Mouse (Mus musculus): Measurements from ENCODE around the gene Tspan31. TPM values are rescaled to one million over a fixed set of nuclear protein-coding genes. Genes with fewer than 3 reads are reported as not detected.

Tspan31 gene
- polyA plus RNA-seq, 1 experiment from 2014 or later: 92.4 TPM

DNA sequence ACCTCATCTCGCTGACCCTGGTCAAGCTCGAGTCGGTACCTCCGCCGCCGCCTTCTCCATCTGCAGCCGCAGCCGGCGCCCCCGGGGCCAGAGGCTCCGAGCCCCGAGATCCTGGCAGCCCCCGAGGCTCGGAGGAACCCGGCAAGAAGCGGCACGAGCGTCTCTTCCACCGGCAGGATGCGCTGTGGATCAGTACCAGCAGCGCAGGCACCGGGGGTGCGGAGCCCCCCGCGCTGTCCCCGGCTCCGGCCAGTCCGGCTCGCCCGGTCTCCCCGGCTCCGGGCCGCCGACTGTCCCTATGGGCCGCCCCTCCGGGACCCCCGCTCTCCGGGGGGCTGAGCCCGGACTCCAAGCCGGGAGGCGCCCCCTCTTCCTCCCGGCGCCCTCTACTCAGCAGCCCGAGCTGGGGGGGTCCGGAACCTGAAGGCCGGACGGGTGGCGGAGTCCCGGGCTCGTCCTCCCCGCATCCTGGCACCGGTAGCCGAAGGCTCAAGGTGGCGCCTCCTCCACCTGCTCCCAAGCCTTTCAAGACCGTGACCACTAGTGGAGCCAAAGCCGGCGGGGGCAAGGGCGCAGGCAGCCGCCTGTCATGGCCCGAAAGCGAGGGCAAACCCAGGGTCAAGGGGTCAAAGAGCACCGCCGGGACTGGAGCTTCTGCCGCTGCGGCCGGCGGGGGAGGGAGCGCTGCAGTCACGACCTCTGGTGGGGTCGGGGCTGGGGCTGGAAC is 9.8 kb upstream of the Tspan31 start:
- Histone ChIP-seq H3K9me3 (ENCODE audit: control insufficient read depth, low read length) (no peaks in the 10 kb centered on the region), H3K9ac (ENCODE audit: low read length) (peak overlapping the region; percentile 33), H3K4me1 (replicated peaks; ENCODE audit: control insufficient read depth, insufficient read depth, low read length) (peaks cover 27% of the 10 kb centered on the region), H3K36me3 (ENCODE audit: control insufficient read depth, insufficient read depth, low read length) (no peaks in the 10 kb centered on the region), H3K4me3 (ENCODE audit: low read depth, low read length) (peak overlapping the region; percentile 42), H3K27me3 (replicated peaks; ENCODE audit: control insufficient read depth, insufficient read depth, low read length) (peaks cover 89% of the 10 kb centered on the region), H3K4me2 (ENCODE audit: low read length) (peak overlapping the region; percentile 92), H3K27ac (ENCODE audit: low read depth) (no peak overlapping the region)
- 3% methylated on average over 63 of the region's 70 CpGs for WGBS
- no peak; the same call in 1 of the 2 replicates for ATAC-seq (replicated peaks; ENCODE audit: low FRiP score, low TSS enrichment, low read depth)
- peak; percentile 68 for DNase-seq (ENCODE audit: low spot score)

DNA sequence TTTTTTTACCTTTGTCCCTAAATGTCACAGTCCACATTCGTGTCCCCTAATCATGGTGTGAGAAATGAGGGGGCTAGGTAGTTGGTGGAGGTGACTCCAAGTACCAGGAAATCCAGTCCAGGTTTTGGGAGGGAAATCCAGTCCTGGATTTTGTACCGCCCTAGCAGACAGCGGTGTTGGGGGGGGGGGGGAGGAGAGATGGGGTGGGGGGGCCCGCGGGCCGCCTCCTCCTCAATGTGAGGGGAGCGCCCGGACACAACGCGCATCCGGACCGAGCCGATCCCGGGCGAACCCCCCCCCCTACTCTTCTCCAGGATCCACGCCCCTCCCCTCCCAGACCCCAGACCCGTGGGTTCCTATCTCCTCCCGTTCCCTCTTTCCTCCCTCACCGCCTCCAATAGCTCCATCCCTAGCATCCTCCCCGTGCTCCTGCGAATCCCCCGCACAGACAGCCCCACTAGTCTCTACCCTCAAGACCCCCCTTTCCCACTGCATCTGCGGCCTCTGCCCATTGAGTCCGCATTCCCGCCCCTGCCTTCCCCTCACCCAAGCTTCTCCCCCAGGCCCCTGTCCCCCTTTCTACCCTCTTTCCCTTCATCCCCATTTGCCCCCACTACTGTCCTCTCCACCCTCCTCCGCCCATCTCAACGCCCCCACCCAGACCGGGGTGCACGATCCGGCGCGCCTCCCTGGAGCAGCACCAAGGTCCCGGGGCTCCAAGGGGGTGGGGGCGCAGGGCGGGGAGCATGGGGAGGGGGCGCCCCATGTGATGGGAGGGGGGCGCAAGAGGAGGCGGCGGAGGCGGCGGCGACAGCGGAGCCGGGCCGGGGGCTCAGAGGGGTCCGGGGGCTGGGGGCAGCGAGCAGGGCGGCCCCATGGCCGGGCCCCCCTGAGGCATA is 8.9 kb upstream of the Tspan31 start:
- Histone ChIP-seq H3K4me2 (ENCODE audit: low read length) (peak overlapping the region; percentile 92), H3K27me3 (replicated peaks; ENCODE audit: control insufficient read depth, insufficient read depth, low read length) (peaks cover 87% of the 10 kb centered on the region), H3K27ac (ENCODE audit: low read depth) (no peak overlapping the region), H3K4me1 (replicated peaks; ENCODE audit: control insufficient read depth, insufficient read depth, low read length) (peaks cover 27% of the 10 kb centered on the region), H3K4me3 (ENCODE audit: low read depth, low read length) (peak overlapping the region; percentile 42), H3K36me3 (ENCODE audit: control insufficient read depth, insufficient read depth, low read length) (no peaks in the 10 kb centered on the region), H3K9me3 (ENCODE audit: control insufficient read depth, low read length) (no peaks in the 10 kb centered on the region), H3K9ac (ENCODE audit: low read length) (peak overlapping the region; percentile 33)
- under 1% methylated on average over 42 of the region's 49 CpGs for WGBS
- ATAC-seq (replicated peaks; ENCODE audit: low FRiP score, low TSS enrichment, low read depth) (peak; percentile 36; the same call in 1 of the 2 replicates), DNase-seq (ENCODE audit: low spot score) (peak; percentile 80)

DNA sequence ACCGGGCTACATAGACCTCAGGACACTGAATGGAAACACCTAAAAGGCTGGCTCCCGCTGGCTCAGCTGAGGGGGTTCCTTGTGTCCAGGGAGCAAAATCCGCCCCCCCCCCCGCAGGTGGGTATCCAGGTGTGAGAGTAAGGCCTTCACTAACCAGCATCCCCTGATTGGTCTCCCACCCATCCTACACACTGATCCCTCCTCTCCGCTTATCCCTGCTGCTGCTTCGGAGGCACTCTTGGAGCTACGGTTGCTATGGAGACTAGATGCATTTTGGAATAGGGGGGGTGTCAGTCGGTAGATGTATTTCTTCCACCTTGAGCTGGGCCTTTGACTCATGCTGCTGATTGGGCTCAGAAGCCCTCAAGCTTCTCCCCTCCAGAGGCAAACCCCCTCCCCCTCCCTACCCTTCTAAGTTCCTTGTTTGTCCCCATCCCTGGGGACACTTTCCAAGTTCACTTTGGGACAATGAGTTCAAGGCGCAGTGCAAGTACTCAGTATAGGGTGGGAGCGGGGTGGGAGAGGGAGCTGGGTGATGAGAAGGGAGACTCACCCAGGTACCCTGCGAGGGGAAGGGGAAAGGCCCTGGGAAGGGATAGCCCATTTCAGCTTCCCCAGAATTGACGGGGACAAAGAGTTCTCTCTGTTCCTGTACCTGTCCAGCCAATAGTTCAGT is 8.1 kb upstream of the Tspan31 start:
- WGBS: 5% methylated on average over 12 of the region's 12 CpGs
- ATAC-seq (replicated peaks; ENCODE audit: low FRiP score, low TSS enrichment, low read depth) (no peak), DNase-seq (ENCODE audit: low spot score) (no peak)
- Histone ChIP-seq H3K4me2 (ENCODE audit: low read length) (peak overlapping the region; percentile 92), H3K27ac (ENCODE audit: low read depth) (no peak overlapping the region), H3K4me3 (ENCODE audit: low read depth, low read length) (peak overlapping the region; percentile 42; the same call in 1 of the 2 replicates), H3K9ac (ENCODE audit: low read length) (no peak overlapping the region), H3K27me3 (replicated peaks; ENCODE audit: control insufficient read depth, insufficient read depth, low read length) (peaks cover 79% of the 10 kb centered on the region), H3K36me3 (ENCODE audit: control insufficient read depth, insufficient read depth, low read length) (no peaks in the 10 kb centered on the region), H3K9me3 (ENCODE audit: control insufficient read depth, low read length) (no peaks in the 10 kb centered on the region), H3K4me1 (replicated peaks; ENCODE audit: control insufficient read depth, insufficient read depth, low read length) (peaks cover 27% of the 10 kb centered on the region)

DNA sequence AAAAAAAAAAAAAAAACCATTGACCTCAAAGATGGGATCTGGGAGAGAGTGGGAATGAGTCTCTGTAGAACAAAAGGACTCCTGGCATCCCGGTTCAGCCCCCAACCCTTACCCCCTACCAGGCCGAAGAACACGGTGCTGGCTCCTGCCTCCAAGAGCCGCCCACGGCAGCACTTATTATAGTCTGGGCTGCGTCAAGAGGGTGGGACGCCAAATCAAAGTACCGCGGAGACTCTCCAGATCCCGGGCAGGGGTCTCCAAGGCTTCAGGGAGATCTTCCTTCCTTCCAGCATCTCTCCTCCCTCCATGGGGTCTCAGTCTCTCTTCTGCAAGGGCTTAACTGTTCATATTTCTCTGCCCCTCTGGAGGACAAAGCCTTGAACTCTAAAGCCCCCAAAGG is 7.5 kb upstream of the Tspan31 start:
- Histone ChIP-seq H3K4me3 (ENCODE audit: low read depth, low read length) (no peak overlapping the region), H3K36me3 (ENCODE audit: control insufficient read depth, insufficient read depth, low read length) (no peaks in the 10 kb centered on the region), H3K27ac (ENCODE audit: low read depth) (no peak overlapping the region), H3K9me3 (ENCODE audit: control insufficient read depth, low read length) (no peaks in the 10 kb centered on the region), H3K4me2 (ENCODE audit: low read length) (no peak overlapping the region), H3K4me1 (replicated peaks; ENCODE audit: control insufficient read depth, insufficient read depth, low read length) (peaks cover 27% of the 10 kb centered on the region), H3K27me3 (replicated peaks; ENCODE audit: control insufficient read depth, insufficient read depth, low read length) (peaks cover 73% of the 10 kb centered on the region), H3K9ac (ENCODE audit: low read length) (no peak overlapping the region)
- DNase-seq (ENCODE audit: low spot score) (no peak), ATAC-seq (replicated peaks; ENCODE audit: low FRiP score, low TSS enrichment, low read depth) (no peak)
- 0% methylated on average over 10 of the region's 10 CpGs for WGBS

DNA sequence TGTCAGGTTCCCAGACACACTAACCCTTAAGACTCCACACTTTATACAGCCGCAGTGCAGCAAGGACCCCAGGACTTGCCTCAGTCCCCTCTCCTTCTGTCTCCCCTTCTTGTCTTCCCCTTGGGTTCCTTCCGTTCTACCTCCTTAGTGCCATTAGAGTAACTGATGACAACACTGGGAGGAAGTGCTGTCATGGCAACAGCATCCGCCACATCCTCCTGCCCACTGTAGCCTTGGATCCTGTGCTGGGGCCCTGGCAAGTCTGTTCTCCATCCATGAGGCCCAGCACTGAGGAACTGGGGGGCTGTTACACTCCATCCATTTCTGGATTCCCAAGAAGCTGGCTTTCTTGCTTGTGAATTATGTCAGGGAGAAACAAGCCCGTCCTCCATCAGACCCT is 6.0 kb upstream of the Tspan31 start:
- H3K4me1 ChIP-seq (replicated peaks; ENCODE audit: control insufficient read depth, insufficient read depth, low read length): peaks cover 19% of the 10 kb centered on the region
- H3K4me3 ChIP-seq (ENCODE audit: low read depth, low read length): no peak overlapping the region
- peaks cover 58% of the 10 kb centered on the region for H3K27me3 ChIP-seq (replicated peaks; ENCODE audit: control insufficient read depth, insufficient read depth, low read length)
- no peaks in the 10 kb centered on the region for H3K36me3 ChIP-seq (ENCODE audit: control insufficient read depth, insufficient read depth, low read length)
- no peak overlapping the region for H3K27ac ChIP-seq (ENCODE audit: low read depth)
- DNase-seq (ENCODE audit: low spot score): no peak
- no peak overlapping the region for H3K9ac ChIP-seq (ENCODE audit: low read length)
- ATAC-seq (replicated peaks; ENCODE audit: low FRiP score, low TSS enrichment, low read depth): no peak
- no peaks in the 10 kb centered on the region for H3K9me3 ChIP-seq (ENCODE audit: control insufficient read depth, low read length)
- H3K4me2 ChIP-seq (ENCODE audit: low read length): no peak overlapping the region
- 33% methylated on average over 4 of the region's 4 CpGs for WGBS

DNA sequence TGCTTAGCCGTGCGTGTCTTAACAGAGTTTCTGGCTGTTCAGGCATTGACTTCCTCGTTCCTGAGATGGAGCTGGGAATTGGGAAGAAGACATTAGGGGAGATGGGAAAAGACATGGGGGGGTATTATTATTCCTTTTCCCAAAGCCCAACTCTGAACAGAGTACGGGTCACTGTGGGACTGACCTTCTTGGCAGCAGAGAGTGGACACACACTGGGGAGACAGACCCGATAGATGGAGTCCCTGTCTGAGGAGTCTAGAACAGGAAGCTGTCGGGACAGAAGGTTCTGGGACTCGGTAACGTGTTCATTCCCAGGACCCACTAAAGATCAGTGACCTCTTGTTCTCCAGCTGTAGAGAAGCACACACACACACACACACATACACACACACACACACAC is 5.6 kb upstream of the Tspan31 start:
- DNase-seq (ENCODE audit: low spot score) (no peak), ATAC-seq (replicated peaks; ENCODE audit: low FRiP score, low TSS enrichment, low read depth) (no peak)
- no peak overlapping the region for H3K27ac ChIP-seq (ENCODE audit: low read depth)
- 73% methylated on average over 8 of the region's 8 CpGs for WGBS
- H3K36me3 ChIP-seq (ENCODE audit: control insufficient read depth, insufficient read depth, low read length): no peaks in the 10 kb centered on the region
- peaks cover 54% of the 10 kb centered on the region for H3K27me3 ChIP-seq (replicated peaks; ENCODE audit: control insufficient read depth, insufficient read depth, low read length)
- no peak overlapping the region for H3K4me2 ChIP-seq (ENCODE audit: low read length)
- H3K9ac ChIP-seq (ENCODE audit: low read length): no peak overlapping the region
- H3K4me3 ChIP-seq (ENCODE audit: low read depth, low read length): no peak overlapping the region
- no peaks in the 10 kb centered on the region for H3K9me3 ChIP-seq (ENCODE audit: control insufficient read depth, low read length)
- peaks cover 17% of the 10 kb centered on the region for H3K4me1 ChIP-seq (replicated peaks; ENCODE audit: control insufficient read depth, insufficient read depth, low read length)

DNA sequence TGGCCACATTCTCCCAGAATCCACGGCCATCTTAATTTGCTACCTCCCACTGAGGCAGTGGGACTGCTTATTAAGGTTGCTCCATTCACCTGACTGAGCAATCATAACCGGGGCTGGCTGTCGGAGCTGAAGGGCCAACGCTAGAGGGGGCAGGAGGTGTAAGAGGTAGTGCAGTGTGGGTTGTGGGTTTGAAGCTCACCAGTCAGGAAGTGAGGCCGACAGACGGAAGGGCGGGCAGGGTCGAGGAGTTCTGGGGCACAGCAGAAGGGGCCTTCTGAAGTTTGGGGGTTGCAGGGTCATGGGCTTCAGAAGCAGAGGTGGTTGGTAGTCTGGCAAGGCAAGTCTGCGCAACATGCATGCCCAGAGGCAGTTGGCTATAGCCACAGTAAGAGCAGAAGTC is 5.0 kb upstream of the Tspan31 start, which contains the start of gene Agap2:
Gene Agap2, plus strand, starts transcription at position 205 of the 400 bp plus-strand sequence.
- H3K9me3 ChIP-seq (ENCODE audit: control insufficient read depth, low read length): no peaks in the 10 kb centered on the region

DNA sequence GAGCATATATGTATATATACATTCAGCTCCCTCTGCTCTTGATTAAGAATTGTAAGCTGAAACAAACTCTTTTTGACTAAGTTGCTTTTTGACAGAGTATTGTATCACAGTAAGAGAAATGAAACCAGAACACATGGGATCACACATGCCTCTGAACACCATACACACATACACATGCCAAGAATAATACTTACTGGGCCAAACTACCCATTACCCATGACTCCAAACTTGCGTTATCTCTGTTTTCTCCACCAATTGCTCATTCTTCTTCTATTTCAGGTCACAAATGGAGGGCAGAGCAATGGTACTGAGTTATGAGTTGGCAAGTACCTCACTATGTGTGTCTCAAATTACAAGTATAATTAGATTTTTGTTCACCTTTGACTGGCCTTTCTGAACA is 3.9 kb upstream of the Tspan31 start:
- Histone ChIP-seq H3K9me3 (ENCODE audit: control insufficient read depth, low read length) (no peaks in the 10 kb centered on the region), H3K27me3 (replicated peaks; ENCODE audit: control insufficient read depth, insufficient read depth, low read length) (peaks cover 37% of the 10 kb centered on the region), H3K9ac (ENCODE audit: low read length) (no peak overlapping the region), H3K27ac (ENCODE audit: low read depth) (no peak overlapping the region), H3K4me1 (replicated peaks; ENCODE audit: control insufficient read depth, insufficient read depth, low read length) (peaks cover 13% of the 10 kb centered on the region), H3K4me3 (ENCODE audit: low read depth, low read length) (no peak overlapping the region), H3K4me2 (ENCODE audit: low read length) (no peak overlapping the region), H3K36me3 (ENCODE audit: control insufficient read depth, insufficient read depth, low read length) (no peaks in the 10 kb centered on the region)
- 87% methylated on average over 1 of the region's 1 CpGs for WGBS
- no peak for ATAC-seq (replicated peaks; ENCODE audit: low FRiP score, low TSS enrichment, low read depth)
- no peak for DNase-seq (ENCODE audit: low spot score)

More for the DNA sequence above, 5.0 kb upstream of the Tspan31 start, which contains the start of gene Agap2:
- peaks cover 15% of the 10 kb centered on the region for H3K4me1 ChIP-seq (replicated peaks; ENCODE audit: control insufficient read depth, insufficient read depth, low read length)
- H3K4me2 ChIP-seq (ENCODE audit: low read length): no peak within 1 kb of the TSS
- H3K9ac ChIP-seq (ENCODE audit: low read length): no peak within 1 kb of the TSS
- H3K27ac ChIP-seq (ENCODE audit: low read depth): no peak within 1 kb of the TSS
- no peak for ATAC-seq (replicated peaks; ENCODE audit: low FRiP score, low TSS enrichment, low read depth)
- H3K36me3 ChIP-seq (ENCODE audit: control insufficient read depth, insufficient read depth, low read length): no peaks in the 10 kb centered on the region
- 60% methylated on average over 9 of the region's 9 CpGs for WGBS
- H3K4me3 ChIP-seq (ENCODE audit: low read depth, low read length): no peak within 1 kb of the TSS
- H3K27me3 ChIP-seq (replicated peaks; ENCODE audit: control insufficient read depth, insufficient read depth, low read length): peaks cover 48% of the 10 kb centered on the region
- DNase-seq (ENCODE audit: low spot score): no peak
